Mouse (Mus musculus) adrenal gland, adult (tissue): Measurements from ENCODE around the gene Cryge.
A peak's percentile ranks its signal among the peaks of the same experiment; 100 is the strongest.
"Not testable (repeated sequence)": the region's sequence is repeated elsewhere in the genome, so short reads cannot be mapped to it uniquely, and the experiment has no call there.

Experiments
- DNase-seq, 2 experiments: peaks; one replicate each; pipeline ENCODE4 v3.0.0; 2022 to 2023; ENCODE audit warnings: low spot score in 1 of 2; ENCODE audit not compliant: inconsistent age in 2 of 2

The Cryge gene

DNA sequence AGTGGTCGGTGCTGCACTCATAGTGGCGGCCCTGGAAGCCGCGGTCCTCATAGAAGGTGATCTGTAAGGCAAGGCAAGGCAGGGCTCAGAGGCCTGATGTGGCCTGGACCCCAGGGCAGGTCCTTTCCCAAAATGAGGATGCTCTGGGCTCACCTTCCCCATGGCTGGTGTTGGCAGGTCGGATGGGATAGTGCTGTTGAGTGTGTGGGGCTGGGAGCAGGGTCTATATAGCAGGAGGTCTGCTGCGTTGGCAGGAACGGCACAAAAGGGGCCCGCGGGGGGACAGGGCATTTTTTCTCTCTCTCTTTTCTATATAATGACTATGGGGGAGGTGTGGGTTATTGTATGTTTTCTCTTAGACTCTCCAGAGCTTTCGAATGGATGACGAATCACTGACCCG is at the start of gene Cryge:
Cryge (minus strand) TSS at position 198 of the 400 bp plus-strand sequence.
- DNase-seq = not testable (repeated sequence)

DNA sequence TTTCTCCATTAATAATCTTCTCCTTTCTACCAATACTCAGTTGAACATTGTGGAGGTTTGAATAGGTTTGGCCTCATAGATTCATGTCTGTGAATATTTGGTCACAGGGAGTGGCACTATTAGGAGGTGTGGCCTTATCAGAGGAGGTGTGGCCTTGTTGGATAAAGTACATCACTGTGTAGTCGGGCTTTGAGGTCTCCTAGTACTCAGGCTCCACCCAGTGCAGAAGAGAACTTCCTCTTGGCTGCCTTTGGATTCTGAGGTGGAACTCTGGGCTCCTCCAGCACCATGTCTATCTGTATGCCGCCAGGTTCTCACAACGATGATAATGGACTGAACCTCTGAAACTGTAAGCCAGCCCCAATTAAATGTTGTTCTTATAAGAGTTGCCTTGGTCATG is 46.0 kb upstream of the Cryge start:
- no peak for DNase-seq

DNA sequence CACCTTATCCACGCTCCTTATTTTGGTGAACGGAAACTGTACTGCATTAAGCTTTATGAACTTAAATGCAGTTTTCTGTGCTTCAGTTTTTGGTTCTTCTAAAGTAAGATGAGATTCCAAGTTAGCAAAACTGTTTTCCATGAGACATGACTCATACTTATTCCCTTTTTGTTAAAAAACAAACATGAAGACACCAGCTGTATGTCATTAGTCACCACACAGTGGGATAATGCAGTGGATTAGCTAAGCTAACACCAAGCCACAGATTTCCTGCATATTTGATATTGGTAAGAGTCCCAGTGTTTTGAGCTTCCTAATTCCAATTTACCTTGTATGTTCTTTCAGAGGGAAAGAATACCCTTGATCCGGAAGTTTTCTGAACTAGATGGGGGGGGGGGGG is 40.6 kb upstream of the Cryge start:
- no peak for DNase-seq

DNA sequence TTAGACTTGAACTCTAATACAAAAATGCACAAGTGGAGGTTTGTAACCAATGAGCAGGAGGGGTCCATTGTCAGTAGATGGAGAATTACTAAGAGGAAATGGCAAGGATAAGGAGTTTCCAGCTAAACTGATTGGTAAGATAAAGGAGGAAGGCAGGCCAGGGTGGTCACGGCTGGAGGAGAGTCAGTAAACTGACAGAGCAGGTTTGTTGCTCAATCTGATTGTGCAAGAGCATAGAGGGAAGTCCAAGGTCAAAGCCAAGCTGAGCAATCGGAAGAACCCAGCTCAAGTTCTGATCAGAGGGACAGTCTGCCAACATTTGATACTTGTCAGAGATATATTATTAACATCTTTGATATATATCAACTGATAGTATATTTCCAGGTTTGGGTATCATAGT is 39.4 kb upstream of the Cryge start:
- DNase-seq = peak; percentile 76 to 92

DNA sequence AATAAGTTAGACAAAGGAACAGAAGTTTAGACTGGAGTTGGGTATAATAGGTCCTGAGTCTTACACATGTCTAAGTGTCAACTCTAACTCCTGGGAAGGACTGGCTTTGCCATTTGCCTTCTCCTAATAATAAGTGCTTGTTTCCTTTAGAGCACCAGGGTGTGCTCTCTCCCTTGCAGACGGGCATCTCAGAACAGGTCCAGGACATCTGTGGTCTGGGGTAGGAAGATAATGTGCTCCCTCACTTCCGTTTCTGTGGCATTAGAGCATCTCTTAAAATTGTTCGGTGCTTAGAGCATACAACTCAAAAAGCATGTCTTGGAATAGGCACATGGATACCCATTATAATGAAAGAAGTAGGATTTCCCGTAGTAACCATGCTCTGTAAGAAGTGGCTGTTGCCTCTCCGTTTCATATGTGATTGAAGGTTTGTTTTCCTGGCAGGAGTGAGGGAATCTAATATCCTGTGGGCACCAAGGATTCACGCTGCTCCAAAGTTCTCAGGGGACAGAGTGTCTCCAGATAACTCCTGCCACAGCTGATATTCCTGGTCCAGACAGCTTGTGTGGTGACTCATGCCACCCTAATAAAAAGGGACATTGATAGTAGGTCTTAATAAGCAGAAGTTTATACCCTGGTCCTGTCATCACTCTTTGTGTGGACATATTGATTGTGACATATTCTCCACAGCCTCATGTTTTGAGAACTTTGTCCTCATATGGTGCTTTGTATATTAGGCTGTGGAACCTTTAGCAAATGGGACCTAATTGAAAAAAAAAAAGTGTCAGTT is 37.8 kb upstream of the Cryge start:
- peak in 1 of 2 experiments; percentile 18 for DNase-seq

DNA sequence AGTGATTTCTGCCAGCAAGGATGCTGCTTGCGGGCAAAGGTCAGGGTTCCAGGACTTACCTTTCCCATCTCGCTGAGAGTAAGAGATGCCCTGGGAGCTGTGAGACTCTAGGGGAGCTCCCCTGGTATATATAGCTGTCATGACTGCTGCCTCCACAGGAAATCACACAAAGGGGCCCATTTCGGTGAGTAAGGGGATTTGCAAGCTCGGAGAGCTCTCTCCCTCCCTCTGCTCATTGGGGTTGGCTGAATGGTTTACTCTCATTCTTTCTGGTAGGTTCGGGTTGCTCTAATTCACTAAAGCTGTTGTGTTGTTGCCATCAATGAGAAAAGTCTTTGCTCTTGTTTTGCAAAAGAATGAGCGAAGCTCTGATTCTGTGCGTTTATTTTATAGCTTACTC is 31.2 kb upstream of the Cryge start, which contains the start of gene Crygb:
Crygb (minus strand) TSS at position 101 of the 400 bp plus-strand sequence.
- no peak for DNase-seq

DNA sequence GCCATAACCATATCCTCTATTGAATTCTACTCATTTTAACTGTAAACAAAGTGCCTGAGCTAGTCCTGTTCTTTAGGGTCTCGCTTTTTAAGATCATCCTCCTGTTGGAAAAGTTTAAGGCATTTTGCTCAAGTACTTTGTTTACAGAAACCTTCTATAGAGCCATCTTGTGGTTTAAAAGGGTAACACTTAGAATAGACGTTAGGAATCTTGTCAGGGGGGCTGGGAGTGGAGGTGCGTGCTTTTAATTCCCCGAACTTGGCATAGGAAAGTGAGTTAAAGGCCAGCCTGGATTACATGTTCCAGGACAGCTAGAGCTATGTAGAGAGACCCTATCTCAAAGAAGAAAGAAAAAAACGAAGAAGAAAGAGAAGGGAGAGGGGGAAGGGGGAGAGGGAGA is 24.7 kb upstream of the Cryge start:
- peak in 1 of 2 experiments; percentile 66 for DNase-seq

DNA sequence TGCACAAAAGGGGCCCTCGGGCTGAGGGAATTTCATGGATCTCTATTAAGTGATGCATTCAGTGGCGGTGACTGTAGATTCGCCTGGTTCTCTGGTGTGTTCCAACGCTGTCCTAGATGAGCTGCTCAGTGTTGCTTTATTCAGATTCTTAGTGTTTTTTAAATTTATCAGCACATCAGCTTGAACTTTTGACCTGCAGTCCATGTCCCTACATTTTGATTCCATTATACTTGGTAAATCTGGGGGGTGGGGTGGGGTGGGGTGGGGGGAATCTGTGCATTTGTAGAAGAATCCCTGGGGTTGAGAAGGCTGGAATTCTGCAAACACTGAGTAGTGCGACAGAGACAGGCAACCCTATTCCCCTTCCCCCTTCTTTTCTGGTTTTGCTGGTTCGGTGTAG is 22.6 kb upstream of the Cryge start, which contains the start of gene Crygc:
Crygc (minus strand) TSS at position 101 of the 400 bp plus-strand sequence.
- no peak for DNase-seq

DNA sequence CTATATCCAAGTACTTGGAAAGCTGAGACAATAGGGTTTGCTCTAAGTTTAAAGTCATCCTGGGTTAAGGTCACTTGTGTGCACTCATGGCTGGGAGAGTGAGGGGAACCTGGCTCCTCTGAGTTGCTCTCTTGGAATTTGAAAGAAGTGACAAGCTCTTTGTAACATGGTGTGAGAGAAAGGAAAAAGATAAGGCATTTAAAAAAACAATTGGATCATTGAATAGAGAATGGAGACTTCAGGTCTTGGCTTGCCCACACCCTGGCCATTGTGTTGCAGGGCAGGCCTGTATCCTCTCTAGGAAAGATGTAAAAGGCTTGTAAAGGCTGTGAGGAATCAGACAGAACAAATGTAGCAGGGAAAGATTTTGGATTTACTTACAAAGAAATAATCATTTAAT is 16.9 kb upstream of the Cryge start:
- no peak for DNase-seq

DNA sequence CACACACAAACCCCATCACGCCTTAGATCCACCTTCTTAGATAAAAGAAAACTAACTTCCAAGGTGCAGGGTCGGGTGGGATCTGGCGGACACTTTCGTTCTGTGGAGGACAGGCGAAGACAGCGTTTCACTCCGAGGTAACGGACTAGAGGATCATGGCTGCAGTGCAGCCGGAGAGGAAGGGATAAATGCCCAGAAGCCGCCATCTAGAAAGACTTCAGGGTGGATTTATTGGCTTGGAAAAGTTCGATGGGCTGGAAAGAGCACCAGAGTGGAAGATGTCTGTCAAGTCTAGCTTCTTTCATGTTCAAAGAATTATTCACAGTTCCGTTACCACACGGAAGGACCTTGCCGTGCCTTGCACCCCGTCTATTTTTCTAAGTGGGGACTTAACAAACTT is 13.3 kb upstream of the Cryge start:
- DNase-seq = peak; percentile 30 to 75

DNA sequence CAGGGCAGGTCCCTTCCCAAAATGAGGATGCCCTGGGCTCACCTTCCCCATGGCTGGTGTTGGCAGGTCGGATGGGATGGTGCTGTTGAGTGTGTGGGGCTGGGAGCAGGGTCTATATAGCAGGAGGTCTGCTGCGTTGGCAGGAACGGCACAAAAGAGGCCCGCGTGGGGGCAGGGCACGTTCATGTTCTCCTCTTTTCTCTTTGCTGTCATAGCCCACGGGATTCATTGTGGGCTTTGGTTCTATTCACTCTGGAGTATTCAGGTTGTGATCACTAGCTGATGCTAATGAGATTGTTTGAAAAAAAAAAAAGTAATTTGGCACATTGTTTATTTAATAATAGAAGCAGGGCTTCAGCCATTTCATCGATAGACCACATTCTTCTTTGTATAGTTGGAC is 12.4 kb upstream of the Cryge start, which contains the start of gene Crygd:
Crygd (minus strand) TSS at position 101 of the 400 bp plus-strand sequence.
- DNase-seq = no peak

DNA sequence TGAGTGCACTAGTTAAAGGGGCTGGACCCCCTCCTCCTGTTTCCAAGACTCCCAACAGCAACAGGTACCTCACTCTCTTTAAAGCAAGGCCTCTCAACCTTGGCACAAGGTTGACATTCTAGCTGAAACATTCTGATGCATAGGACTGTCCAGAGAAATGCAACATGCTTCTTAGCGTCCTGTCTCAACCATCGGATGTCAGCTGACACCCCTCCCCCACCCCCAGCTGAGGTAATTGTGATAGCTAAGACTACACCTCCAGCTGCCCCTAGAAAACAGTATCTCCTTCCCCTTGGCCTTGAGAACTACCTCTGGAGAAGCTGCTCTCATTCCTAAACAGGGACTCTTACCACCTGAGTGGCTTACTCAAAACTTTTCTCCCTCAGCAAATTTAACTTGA is 1.2 kb upstream of the Cryge start:
- no peak for DNase-seq

DNA sequence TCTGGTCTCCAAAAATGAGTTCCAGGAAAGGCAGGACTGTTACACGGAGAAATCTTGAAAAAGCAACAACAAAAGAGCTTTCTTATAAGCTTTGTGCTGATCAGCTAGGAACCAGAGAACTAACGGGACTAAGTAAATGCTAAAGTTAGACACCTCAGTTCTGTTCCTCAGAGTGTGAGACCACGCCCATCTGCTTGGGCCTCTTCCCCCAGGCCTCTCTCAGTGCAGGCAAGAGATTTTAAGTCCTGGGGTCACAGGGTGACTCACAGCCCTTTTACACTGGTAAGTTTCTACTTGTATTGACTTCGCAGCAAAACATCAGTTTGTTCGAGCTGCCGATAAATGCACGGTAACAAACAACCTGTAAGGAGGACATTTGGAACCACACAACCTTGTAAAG is 747 bp upstream of the Cryge start:
- DNase-seq = peak in 1 of 2 experiments; percentile 63

DNA sequence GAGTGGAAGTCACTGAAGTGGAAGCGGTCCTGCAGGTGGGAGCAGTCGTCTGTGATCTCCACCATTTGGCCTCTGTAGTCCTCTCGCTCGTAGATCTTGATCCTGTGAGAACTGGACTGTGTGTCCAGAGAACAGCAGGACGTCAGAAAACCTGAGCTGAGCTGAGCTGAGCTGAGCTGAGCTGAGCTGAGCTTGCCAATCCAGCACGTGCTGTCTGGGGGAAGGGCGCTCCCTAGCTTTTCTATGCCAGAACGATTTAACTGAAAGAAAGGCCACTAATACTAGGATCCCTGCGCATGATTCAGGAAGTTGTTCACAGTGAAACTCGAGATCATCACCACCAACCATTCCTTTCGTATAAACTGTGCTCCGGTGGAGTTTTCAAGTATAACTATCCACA is 2.2 kb downstream of the Cryge start:
- DNase-seq = peak; percentile 68 to 84

DNA sequence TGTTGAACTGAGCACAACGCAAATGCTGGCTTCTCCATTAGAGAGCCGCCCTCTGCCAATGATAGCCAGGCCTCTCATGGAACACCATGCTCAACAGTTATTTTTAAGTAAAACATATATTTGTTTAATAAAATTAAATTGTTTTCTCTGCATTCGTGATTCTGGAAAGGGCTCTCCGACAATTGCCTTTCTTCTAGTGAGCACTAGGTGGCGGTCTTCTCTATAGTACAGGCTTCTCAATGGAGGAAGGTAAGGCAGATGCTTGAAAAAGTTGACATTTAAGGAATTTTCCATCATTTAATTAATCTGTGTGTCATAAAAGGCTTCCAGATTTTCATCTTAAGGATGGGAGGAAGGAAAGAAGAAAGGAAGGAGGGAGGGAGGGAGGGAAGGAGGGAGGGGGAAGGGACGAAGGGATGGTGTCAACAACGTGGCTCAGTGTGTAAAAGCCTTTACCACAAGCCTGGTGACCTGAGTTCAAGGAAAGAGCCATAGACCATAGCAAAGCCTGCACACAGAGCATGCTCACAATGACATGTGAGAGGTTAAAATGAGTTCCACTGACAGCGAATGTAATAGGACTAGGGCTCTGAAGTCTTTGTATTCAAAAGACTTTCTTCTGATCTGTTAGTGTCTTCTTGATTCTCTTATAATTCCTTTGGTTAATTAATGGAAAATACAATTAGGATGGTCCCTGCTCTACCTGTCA is 4.4 kb downstream of the Cryge start:
- DNase-seq = peak in 1 of 2 experiments; percentile 86

DNA sequence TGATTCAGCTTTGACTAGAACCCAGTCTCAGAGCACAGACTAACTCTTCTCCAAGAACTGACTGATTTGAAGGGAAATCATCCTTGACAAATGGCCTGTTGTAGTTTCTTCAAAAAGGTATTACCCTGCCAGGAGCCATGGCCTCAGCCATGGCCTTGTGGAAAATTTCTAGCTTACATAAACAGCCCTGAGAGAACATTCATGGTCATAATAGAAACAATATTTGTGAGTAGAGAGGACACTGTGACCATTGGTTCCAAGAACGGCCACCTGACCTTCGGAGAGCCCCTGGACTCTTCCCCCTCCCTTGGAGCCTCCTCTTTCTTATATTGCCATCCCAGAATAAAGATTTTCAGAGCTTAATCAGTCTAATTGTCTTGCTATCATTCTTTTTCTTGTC is 7.5 kb downstream of the Cryge start:
- DNase-seq = peak; percentile 85 to 92

DNA sequence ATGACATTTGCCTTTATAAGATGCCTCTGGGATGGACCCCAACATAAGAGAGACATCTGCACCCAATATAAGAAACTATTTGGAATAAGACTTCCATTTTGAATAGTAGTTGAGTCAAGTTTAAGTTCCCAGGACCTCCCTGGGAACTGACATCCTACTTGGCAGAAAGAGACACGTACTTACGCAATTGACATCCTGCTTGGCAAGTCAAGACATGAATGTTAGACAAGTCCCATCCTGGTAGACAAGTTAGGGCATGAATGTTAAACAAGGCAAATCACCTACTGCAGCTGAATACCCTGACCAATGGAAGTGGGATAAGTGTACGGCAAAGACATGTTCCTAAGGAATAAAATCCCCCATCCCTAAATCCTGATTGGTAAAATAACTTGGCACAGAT is 9.1 kb downstream of the Cryge start:
- DNase-seq = peak in 1 of 2 experiments; percentile 79

DNA sequence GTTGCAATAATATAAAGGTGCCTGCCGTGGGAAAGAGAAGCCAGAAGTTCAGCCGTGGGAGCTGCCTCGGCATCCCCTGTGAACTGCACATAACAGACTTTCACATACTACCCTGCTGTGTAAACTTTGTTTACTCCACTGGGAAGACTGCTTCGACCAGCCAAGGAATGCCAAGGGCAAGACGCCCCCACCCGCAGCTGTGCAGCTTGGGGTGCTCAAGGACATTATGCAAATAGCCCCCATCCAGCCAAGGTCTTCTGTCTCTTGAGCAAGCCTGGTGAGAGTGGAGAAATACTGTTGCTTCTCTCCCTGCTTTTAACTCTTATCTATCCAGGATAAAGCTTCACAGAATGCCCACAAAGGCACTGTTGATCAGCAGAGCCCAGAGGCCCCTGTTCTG is 10.1 kb downstream of the Cryge start:
- DNase-seq = peak; percentile 91 to 95

DNA sequence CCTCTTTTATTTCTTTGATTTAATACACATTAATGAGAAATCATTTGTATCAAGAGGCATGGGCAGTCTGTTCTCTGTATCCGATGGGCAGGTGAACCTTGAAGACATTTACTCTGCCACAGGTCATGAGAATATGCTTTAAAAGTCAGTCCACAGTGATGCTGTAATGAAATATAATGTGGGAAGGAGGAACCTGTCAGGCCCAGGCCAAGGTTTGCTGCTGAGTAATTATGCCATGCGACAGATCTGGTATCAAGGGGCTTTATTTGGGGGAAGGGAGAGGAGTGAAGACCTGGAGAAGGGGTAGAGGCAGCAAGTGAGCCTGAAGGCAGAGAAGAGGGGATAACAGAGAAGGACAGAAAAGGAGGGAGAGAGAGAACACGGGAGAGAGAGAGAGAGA is 11.3 kb downstream of the Cryge start:
- DNase-seq = peak in 1 of 2 experiments; percentile 57

DNA sequence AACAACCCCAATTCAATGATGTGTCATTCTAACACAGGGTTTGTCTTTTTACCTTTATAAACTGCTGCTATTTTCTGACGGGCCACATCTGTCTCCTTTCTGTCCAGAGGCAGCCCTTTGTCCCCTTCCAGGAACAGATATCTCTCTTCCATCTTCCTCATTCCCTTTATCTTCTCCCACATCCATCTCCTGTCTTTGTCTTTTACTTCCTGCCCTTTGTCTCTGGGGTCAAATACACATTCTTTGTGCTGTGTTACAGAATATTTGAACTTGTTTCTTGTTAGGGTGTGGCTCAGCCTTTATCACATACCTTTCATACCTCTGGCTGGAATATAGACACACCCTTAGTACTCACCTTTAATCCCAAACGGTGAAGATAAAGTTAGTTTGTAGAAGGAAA is 13.4 kb downstream of the Cryge start:
- peak in 1 of 2 experiments; percentile 17 for DNase-seq

DNA sequence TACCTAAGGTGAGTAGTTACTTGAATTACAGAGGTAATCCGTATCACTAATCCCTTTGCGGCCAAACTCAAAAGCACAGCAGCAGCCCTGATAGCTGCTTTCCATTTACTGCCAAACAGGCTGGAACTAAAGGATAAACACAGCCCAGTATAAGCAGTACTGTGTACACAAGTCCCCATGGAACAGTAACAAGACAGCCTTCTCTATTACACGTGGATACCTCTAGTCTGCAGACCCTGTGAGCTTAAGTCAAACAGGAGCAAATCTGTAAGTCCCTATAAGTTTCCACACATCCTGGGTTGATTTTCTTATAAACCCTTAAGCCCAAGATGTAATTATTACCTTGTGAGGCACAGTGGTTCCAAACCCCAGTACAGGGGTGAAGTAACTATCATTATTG is 15.4 kb downstream of the Cryge start:
- peak in 1 of 2 experiments; percentile 74 for DNase-seq

DNA sequence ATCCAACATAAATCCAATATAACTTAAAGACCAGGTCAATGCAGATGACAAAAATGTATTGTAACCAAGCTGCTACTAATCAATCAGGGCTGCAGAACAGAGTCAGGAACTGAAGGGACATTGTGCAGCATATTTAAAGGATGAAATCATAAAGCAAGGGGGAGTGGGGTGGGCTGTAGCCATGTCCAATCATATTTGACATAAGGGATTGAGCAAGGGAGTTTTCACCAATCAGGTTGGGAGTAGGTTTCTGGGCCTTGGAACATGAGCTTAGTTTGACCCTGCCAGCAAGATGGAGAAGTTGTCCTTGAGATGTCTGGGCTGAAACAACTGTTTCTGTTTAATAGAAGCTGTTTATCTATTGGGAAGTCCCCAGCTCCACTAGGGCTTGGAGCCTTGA is 18.3 kb downstream of the Cryge start, which contains the start of gene Akr1cl:
Akr1cl (minus strand) TSS at position 119 of the 400 bp plus-strand sequence.
- peak; percentile 86 to 96 for DNase-seq
